Mouse (Mus musculus) thymus, postnatal 10 days (tissue): ENCODE measurements around the gene 4930505A04Rik.
A peak's percentile ranks its signal among the peaks of the same experiment; 100 is the strongest.
"Not testable (repeated sequence)": the region's sequence is repeated elsewhere in the genome, so short reads cannot be mapped to it uniquely, and the experiment has no call there.

Experiments
- DNase-seq, 2 experiments: peaks; one replicate each; pipeline ENCODE4 v3.0.0; 2021; ENCODE audit warnings: low spot score in 2 of 2

The 4930505A04Rik gene

DNA sequence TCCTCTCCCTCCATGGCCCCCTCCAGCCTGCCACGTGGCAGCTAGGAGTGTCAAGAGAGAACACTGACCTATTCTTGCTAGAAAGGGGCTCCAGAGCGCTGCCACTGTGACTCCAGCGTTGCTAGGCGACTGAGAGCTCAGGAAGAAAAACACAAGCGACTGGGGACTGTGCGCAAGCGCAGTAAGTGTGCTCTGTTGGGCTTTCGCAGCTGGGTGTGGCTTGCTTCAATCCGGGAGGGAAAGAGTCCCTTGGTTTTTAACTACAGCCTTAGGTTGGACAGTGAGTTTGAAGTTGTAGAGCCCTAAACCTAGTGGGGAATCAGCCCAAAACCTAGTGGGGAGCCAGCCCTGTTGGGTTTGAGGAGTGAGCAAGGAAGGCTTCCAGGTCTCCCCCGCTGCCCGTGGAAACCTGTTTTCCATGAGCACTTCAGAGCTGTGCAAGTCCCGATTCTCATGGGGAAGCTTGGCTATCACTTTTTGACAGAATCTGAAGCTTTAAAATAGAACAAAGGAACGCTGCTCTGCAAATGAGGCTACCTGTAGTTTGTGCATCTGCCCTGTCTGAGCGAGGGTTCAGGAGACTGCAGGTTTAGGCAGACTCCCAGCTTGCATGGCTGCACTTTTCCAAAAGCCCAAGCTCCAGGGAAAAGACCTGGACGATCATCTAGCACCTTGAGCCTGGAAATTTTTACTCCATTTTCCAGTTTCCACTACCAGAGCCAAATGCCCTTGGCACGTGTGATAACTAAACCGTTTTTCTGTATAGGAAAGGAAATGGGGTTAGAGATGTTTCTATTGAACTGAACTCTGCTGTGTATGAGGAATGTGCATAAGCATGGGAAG, at the start of gene 4930505A04Rik:
Gene 4930505A04Rik, minus strand, starts transcription at position 77 of the 843 bp plus-strand sequence.
- DNase-seq: peak; percentile 6 to 26

DNA sequence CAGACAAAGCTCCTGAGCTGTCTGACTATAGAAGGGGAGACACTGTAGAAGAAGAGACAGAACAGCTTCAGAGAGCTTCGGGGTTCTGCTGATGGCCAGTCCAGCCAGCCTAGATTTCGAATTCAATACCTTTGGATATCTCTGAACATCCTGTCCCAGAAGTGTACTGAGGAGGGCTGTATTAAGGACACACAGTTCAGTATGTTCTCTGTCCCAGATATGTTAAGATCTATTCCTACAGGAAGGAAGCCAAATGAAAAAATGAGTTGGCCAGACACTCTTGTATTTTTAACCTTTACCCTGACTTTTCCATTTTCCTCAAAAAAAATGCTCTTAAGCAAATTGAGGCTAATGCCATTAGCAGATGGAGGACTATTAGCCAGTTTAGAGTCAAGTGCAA, 45.5 kb upstream of the 4930505A04Rik start:
- DNase-seq: no peak

DNA sequence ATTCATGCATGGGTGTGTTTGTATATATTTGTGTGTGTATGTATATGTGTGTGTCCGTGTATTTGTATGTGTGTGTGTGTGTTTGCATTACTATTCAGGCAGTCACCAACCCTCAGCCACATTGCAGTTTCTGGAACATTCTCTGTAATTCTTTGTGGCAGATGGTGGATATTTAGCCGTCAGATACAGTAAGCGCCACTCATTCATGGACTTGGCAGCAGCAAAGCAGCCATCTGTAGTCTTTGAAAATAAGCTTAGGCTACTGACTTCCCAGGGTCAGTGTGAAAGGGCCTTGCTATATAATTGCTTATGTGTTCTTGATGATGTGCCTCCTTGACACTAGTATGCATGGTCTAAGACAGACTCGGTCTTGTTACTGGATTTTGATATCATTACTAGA, 36.6 kb upstream of the 4930505A04Rik start:
- no peak for DNase-seq

GRCm38 (mm10) chr11:30498738-30499355, 27.2 kb upstream of the 4930505A04Rik start:
- no peak for DNase-seq

GRCm38 (mm10) chr11:30497151-30497550, 25.5 kb upstream of the 4930505A04Rik start:
- DNase-seq: no peak

DNA sequence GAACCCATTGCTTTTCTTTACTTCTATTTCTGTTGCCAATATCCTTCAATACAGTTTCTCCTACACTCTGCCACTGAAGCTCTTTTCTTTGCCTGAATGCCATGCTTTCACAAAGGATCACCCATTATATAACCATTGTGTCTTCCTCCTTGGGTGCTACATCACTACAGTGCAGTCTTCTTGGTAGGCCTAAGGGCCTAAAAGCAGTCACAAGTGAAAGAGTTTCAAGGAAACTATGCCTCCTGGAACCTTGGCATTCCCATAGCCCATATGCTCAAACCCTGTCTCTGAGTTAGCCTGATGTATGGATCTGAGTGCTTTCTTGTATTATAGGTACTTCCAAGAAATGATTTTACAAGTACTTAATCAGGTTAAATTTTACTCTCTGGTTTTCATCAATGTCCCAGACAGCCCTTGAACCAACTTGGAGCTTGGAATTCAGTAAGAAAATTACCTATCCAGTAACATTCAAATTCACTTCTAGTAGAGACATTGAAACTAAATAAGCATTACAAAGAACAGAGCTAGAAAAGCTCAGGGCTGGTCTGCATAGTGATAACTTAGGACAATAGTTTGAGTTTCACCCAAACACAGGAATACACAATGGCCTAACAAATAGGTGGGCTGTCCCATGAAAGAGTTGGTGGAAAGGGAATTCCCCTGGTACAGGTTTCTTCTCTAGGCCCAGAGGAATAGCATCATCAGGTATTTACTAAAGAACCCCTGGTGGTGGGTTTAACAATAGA, 20.1 kb upstream of the 4930505A04Rik start:
- no peak for DNase-seq

DNA sequence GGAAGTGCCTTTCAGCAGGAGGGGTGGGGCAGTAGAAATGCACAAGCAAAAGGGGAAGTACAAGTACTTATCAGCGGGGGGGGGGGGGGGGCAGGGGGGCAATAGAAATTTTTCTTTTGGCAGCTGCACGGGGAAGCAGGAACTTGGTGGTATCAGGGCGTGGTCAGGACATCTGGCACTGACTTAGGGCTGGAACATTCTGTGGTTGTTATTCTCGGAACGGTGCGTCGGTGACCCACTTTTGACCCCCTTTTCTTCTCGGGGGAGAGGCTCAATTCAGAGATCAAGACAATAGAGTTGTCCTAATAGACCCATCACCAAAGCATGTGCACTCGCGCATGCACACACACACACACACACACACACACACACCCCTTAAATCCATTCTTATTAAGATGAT, 16.6 kb upstream of the 4930505A04Rik start:
- no peak for DNase-seq

- no peak for DNase-seq
These were observed 11.7 kb upstream of the 4930505A04Rik start for GRCm38 (mm10) chr11:30483286-30483685.

DNA sequence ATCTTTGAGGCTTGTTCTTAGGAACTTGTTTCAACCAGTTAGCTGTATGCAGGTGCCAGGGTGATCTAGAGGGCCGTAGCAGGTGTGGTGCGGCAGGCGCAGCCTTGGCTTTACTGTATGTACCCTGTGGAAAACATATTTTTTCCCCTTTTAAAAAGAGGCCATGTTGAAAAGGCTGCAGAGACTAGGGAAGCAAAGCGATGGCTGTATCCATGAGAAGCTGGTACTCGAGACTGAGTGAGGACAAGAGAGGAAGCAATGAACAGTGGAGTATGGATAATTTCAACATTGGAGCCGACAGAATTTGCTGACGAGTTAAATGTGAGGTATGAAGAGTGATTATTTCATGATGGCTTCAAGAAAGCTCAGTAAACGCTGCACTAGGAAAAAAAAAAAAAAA, 440 bp downstream of the 4930505A04Rik start:
- no peak for DNase-seq

GRCm38 (mm10) chr11:30454331-30454730, 17.3 kb downstream of the 4930505A04Rik start:
- no peak for DNase-seq

GRCm38 (mm10) chr11:30448126-30448525, 23.5 kb downstream of the 4930505A04Rik start:
- DNase-seq: no peak

DNA sequence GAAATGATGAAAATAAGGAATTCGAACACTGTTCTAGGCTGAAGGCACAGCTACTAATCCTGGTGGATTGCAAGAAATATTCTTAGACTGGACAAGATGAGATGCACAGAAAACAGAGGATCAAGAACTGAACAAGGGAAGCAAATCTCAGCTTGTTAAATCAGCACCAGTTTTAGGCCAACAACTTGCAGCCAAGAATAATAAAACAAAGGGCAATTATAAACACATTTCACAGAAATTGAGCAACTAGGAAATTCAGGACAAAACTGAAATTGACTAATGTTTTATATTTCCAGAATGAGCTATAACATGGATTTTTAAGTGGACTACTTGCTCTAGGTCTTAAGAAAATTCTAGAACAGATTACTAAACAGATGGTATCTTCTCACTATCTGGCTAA, 24.1 kb downstream of the 4930505A04Rik start:
- DNase-seq: no peak

- DNase-seq: not testable (repeated sequence)
These were observed 27.3 kb downstream of the 4930505A04Rik start for GRCm38 (mm10) chr11:30444192-30444905.

DNA sequence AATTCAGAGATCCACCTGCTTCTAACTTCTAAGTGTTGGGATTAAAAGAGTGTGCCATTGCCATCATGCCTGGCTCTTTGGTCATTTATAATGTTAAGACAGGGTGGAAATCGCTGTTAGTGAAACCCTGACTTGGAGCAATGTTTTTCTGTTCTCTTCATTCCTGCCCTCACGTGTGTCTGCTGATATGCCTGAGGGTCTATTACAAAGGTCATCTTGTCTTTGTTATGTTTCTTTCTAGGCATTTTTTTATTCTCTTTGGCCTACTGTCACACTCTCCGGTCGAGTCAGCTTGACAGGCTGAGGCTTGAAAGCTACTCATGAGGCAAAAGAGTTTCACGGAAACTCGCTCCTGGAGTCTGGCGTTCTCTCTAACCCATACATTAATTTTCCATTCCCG, 27.9 kb downstream of the 4930505A04Rik start:
- DNase-seq: no peak

GRCm38 (mm10) chr11:30433256-30433950, 38.2 kb downstream of the 4930505A04Rik start:
- DNase-seq: no peak

DNA sequence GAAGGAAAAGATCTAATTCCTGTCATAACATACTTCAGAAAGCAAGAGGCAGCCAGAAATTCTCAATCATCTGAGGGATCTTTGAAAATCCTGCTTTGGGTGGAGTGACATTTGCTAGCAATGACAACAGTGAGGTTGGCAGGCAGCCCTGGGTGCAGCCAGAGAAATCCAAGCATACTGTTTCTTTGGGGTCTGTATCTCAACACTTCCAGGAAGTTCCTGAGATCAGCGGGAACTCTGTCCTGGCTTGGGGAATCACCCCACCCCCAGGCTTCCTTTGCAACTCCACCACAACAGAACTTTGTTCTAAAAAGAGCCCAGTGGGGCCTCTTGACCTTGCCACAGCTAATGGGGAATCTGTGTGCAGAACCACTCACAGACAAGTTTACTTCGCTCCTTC, 66.0 kb downstream of the 4930505A04Rik start:
- DNase-seq: no peak

DNA sequence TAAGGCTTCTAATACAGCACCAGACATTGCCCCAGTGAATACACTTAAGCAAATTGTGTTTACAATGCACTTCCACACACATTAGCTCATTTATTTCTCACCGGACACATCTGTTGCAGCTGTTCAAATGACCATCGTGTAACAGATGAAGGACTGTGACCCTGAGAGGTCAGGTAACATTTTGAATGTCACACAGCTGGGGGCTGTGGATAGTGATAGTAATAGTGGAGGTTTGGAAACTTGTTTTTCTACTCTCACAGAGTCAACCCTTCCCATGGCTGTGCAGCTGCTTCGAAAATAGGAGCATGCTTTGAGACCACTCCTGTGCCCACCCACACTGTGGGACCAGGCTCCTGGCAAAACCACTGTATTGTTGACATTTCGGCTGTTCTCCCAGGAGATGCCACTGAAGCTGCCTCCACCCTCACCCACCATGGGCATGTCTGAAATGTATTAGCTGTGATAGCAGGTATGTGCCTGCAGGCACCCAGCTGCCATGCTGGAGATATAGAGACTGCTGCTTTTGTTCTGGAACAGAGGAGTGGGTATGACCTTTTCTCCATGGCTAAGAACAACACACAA, 66.9 kb downstream of the 4930505A04Rik start:
- DNase-seq: no peak

DNA sequence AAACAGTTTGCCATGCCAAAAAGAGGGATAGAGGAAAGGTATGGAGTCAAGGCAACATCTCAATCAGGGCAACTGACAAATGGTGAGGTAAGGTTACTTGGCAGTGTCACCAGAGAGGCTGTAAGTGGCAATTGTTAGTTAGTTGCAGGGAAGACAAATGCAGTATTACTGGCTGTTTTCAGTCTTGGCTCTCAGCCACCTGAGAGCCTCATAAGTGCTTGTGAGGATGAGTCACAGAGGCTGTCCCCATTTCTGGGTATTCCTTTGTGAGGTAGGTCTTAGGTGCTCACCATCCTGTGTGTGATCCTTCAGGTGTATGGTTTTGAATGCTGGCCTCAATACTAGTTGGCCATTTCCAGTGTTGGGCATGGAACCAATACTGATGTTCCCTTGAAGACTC, 77.3 kb downstream of the 4930505A04Rik start:
- no peak for DNase-seq

GRCm38 (mm10) chr11:30383076-30383475, 88.6 kb downstream of the 4930505A04Rik start:
- no peak for DNase-seq
